Mouse (Mus musculus) MEL (cell line): ENCODE data around the gene Med19. TPM values are rescaled to one million over a fixed set of nuclear protein-coding genes. Genes with fewer than 3 reads are reported as not detected.

Source experiments
- DNase-seq: peaks from one replicate; pipeline ENCODE4 v3.0.0; 2011; ENCODE audit warnings: low read depth, low spot score
- H3K27ac ChIP-seq: 2 replicates; pipeline ENCODE4 v1.5.1; 2012; ENCODE audit warnings: low read depth, mild to moderate bottlenecking, control low read depth, low read length, moderate library complexity; ENCODE audit not compliant: control insufficient read depth
- H3K27me3 ChIP-seq, 2 experiments: fragments of 150-350 bp in 1 of 2; sonication (generic) in 1 of 2; 2 replicates each; pipeline ENCODE4 v1.6.1; 2012; ENCODE audit warnings: low read length in 2 of 2, mild to moderate bottlenecking in 2 of 2, improper control_type of control experiment in 1 of 2, moderate library complexity in 1 of 2; ENCODE audit not compliant: insufficient read depth in 2 of 2, control insufficient read depth in 1 of 2
- H3K36me3 ChIP-seq, 2 experiments: 2 replicates each; pipeline ENCODE4 v1.6.1; 2012 to 2014; ENCODE audit warnings: low read length in 2 of 2, improper control_type of control experiment in 1 of 2, inconsistent platforms in 1 of 2, mild to moderate bottlenecking in 1 of 2; ENCODE audit not compliant: insufficient read depth in 2 of 2, control insufficient read depth in 1 of 2
- H3K4me1 ChIP-seq, 2 experiments: fragments of 150-350 bp in 1 of 2; sonication (generic) in 1 of 2; 2 replicates each; pipeline ENCODE4 v1.6.1; 2012; ENCODE audit warnings: low read length in 2 of 2, improper control_type of control experiment in 1 of 2, mild to moderate bottlenecking in 1 of 2; ENCODE audit not compliant: insufficient read depth in 2 of 2, control insufficient read depth in 1 of 2
- H3K4me3 ChIP-seq, 2 experiments: fragments of 150-350 bp in 1 of 2; sonication (generic) in 1 of 2; 2 replicates each; pipeline ENCODE4 v1.5.1; 2012; ENCODE audit warnings: low read depth in 2 of 2, low read length in 2 of 2, mild to moderate bottlenecking in 2 of 2, moderate library complexity in 2 of 2, control low read depth in 1 of 2, improper control_type of control experiment in 1 of 2; ENCODE audit not compliant: control insufficient read depth in 1 of 2, insufficient read depth in 1 of 2
- H3K79me2 ChIP-seq: 2 replicates; pipeline ENCODE4 v1.6.1; 2012; ENCODE audit warnings: mild to moderate bottlenecking, low read length, moderate library complexity; ENCODE audit not compliant: control insufficient read depth, poor library complexity, insufficient read depth
- H3K9ac ChIP-seq: 2 replicates; pipeline ENCODE4 v1.6.1; 2012; ENCODE audit warnings: low read depth, mild to moderate bottlenecking, control low read depth, low read length, moderate library complexity; ENCODE audit not compliant: control insufficient read depth, poor library complexity, severe bottlenecking
- H3K9me3 ChIP-seq: fragments of 150-350 bp; sonication (generic); replicated peaks from 2 replicates; pipeline ENCODE4 v1.6.1; 2012; ENCODE audit warnings: mild to moderate bottlenecking, low read length, improper control_type of control experiment, moderate library complexity; ENCODE audit not compliant: insufficient read depth
- EP300 ChIP-seq, 2 experiments: IDR thresholded peaks; 2 replicates each; pipeline ENCODE4 v1.6.1; 2011; ENCODE audit warnings: improper control_type of control experiment in 2 of 2, low read length in 2 of 2, low read depth in 1 of 2, mild to moderate bottlenecking in 1 of 2
- ETS1 ChIP-seq: IDR thresholded peaks from 2 replicates; pipeline ENCODE4 v1.6.1; 2012; ENCODE audit warnings: low read depth, mild to moderate bottlenecking, inconsistent platforms, low read length, improper control_type of control experiment, moderate library complexity
- GATA1 ChIP-seq: IDR thresholded peaks from 2 replicates; pipeline ENCODE4 v1.6.1; 2011; ENCODE audit warnings: low read depth, low read length, improper control_type of control experiment
- HCFC1 ChIP-seq: IDR thresholded peaks from 2 replicates; pipeline ENCODE4 v1.6.1; 2012; ENCODE audit warnings: low read depth, mild to moderate bottlenecking, inconsistent platforms, low read length, improper control_type of control experiment, moderate library complexity
- KAT2A ChIP-seq: conservative IDR thresholded peaks from 2 replicates; pipeline ENCODE4 v1.6.1; 2012; ENCODE audit warnings: low read depth, low read length, improper control_type of control experiment, inconsistent platforms
- MAFK ChIP-seq: IDR thresholded peaks from 2 replicates; pipeline ENCODE4 v1.6.1; 2011; ENCODE audit warnings: low read depth, mild to moderate bottlenecking, low read length, improper control_type of control experiment, borderline replicate concordance
- MAX ChIP-seq: IDR thresholded peaks from 2 replicates; pipeline ENCODE4 v1.6.1; 2011; ENCODE audit warnings: low read length, improper control_type of control experiment
- MAZ ChIP-seq: IDR thresholded peaks from 2 replicates; pipeline ENCODE4 v1.6.1; 2012; ENCODE audit warnings: low read depth, mild to moderate bottlenecking, inconsistent platforms, low read length, improper control_type of control experiment
- POLR2AphosphoS2 ChIP-seq: IDR thresholded peaks from 2 replicates; pipeline ENCODE4 v1.6.1; 2011; ENCODE audit warnings: low read length, improper control_type of control experiment
- RCOR1 ChIP-seq: IDR thresholded peaks from 2 replicates; pipeline ENCODE4 v1.6.1; 2012; ENCODE audit warnings: low read depth, mild to moderate bottlenecking, inconsistent platforms, low read length, improper control_type of control experiment
- SIN3A ChIP-seq: IDR thresholded peaks from 2 replicates; pipeline ENCODE4 v1.6.1; 2012; ENCODE audit warnings: low read length, improper control_type of control experiment, inconsistent platforms
- SMC3 ChIP-seq: IDR thresholded peaks from 2 replicates; pipeline ENCODE4 v1.6.1; 2011; ENCODE audit warnings: low read depth, low read length, improper control_type of control experiment
- TAL1 ChIP-seq: IDR thresholded peaks from 2 replicates; pipeline ENCODE4 v1.6.1; 2012; ENCODE audit warnings: mild to moderate bottlenecking, inconsistent platforms, low read length, moderate library complexity, mixed read lengths
- TBP ChIP-seq: IDR thresholded peaks from 2 replicates; pipeline ENCODE4 v1.8.0; 2011; ENCODE audit warnings: low read depth, low read length, improper control_type of control experiment
- TCF12 ChIP-seq: IDR thresholded peaks from 2 replicates; pipeline ENCODE4 v1.6.1; 2014; ENCODE audit warnings: low read depth, mild to moderate bottlenecking, inconsistent platforms, low read length, improper control_type of control experiment, moderate library complexity
- UBTF ChIP-seq: IDR thresholded peaks from 2 replicates; pipeline ENCODE4 v1.6.1; 2012; ENCODE audit warnings: low read depth, mild to moderate bottlenecking, inconsistent platforms, low read length, improper control_type of control experiment, moderate library complexity, borderline replicate concordance; ENCODE audit not compliant: insufficient read depth
- USF1 ChIP-seq: IDR thresholded peaks from 2 replicates; pipeline ENCODE4 v1.6.1; 2014; ENCODE audit warnings: low read depth, mild to moderate bottlenecking, inconsistent platforms, low read length, improper control_type of control experiment, moderate library complexity
- USF2 ChIP-seq, 2 experiments: IDR thresholded peaks; 2 replicates each; pipeline ENCODE4 v1.6.1; 2011 to 2012; ENCODE audit warnings: improper control_type of control experiment in 2 of 2, low read length in 2 of 2, borderline replicate concordance in 1 of 2, inconsistent platforms in 1 of 2, low read depth in 1 of 2, mild to moderate bottlenecking in 1 of 2; ENCODE audit not compliant: insufficient read depth in 1 of 2
- ZC3H11A ChIP-seq: IDR thresholded peaks from 2 replicates; pipeline ENCODE4 v1.6.1; 2012; ENCODE audit warnings: low read depth, mild to moderate bottlenecking, inconsistent platforms, low read length, improper control_type of control experiment
- ZMIZ1 ChIP-seq: IDR thresholded peaks from 2 replicates; pipeline ENCODE4 v1.6.1; 2012; ENCODE audit warnings: low read depth, mild to moderate bottlenecking, inconsistent platforms, low read length, improper control_type of control experiment, moderate library complexity
- polyA plus RNA-seq, 2 experiments: library from polyadenylated mRNA; stranded (reverse) in 1 of 2; unstranded in 1 of 2; fragments of >175 nt in 1 of 2; fragments of >200 nt in 1 of 2; gene quantifications; 2 replicates each; pipeline versions ENCODE4 v1.2.1 to v1.2.4; 2012; ENCODE audit warnings: low replicate concordance in 2 of 2, low read depth in 1 of 2; ENCODE audit not compliant: insufficient read length in 2 of 2, insufficient read depth in 1 of 2, missing spikeins in 1 of 2
- total RNA-seq: library from RNA; depleted of rRNA; stranded (reverse); fragments of 300-350 nt; gene quantifications from 2 replicates; pipeline ENCODE4 v1.2.3, GENCODE M21; 2012

Med19 gene
- total and polyA plus RNA-seq, 3 experiments: 18.8 to 26.0 TPM; not detected in 1

DNA sequence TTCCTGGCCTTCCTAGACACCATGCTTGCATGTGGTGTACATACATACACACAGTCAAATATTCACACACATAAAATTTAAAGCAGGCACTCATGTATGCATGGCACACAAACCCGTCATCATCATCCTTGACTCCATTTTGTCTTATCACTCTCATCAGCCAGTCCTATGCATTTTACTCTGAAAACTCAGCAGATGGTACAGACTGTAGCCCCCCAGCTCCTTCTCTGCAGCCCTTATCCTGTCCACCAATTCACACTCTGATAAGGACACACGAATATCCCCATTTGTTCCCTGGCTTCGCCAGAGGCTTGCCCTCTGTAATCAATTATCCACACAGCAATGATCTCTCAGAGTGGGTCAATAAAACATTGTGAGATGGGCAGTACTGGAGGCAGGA, 43.0 kb downstream of the Med19 start:
- Histone ChIP-seq H3K9ac (no peak overlapping the region), H3K79me2 (peaks cover 19% of the 10 kb centered on the region), H3K4me1 (peaks cover 9 to 20% of the 10 kb centered on the region in 2 experiments), H3K36me3 (peaks cover 5 to 42% of the 10 kb centered on the region in 2 experiments; a peak in 3 of 4 replicates), H3K9me3 (no peaks in the 10 kb centered on the region), H3K27me3 (no peaks in the 10 kb centered on the region), H3K27ac (peak overlapping the region; percentile 26; the same call in 1 of the 2 replicates), H3K4me3 (no peak overlapping the region)
- TF ChIP-seq EP300 (IDR thresholded peaks at IDR 0.05; ENCODE audit: low read depth in 1 of 2, low read length in 2 of 2) (peak in 1 of 2 experiments; percentile 31; a peak in 1 of 4 replicates), UBTF (no peak), ZC3H11A (no peak), SIN3A (peak; percentile 10; the same call in 1 of the 2 replicates), MAZ (no peak), ZMIZ1 (no peak), TCF12 (0 out of 2 replicates have a peak, but pooled peaks have one; percentile 18), USF1 (no peak), GATA1 (peak; percentile 65), SMC3 (no peak), TBP (no peak), KAT2A (no peak), HCFC1 (no peak), RCOR1 (no peak), POLR2AphosphoS2 (no peak)
- peak; percentile 45 for DNase-seq

DNA sequence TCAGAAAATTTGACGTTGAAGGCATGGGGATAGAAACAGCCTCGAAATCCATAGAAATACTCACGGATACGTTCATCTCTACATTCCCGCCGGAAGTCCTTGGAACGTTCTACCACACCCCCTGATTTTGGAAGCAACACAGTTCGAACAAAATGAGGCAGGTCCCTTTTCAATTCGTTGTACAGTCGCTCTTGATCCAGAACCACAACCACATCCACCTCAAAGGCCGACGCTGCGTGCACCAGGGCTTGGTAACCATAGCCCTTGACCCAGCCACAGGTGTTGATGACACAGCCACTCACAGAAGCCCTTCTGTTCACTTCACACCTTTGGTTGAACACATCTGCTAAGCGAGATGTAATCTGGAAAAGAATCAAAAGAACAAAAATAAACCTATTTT, 45.7 kb downstream of the Med19 start:
- peaks cover 5 to 39% of the 10 kb centered on the region in 2 experiments; a peak in 3 of 4 replicates for H3K36me3 ChIP-seq
- no peaks in the 10 kb centered on the region for H3K27me3 ChIP-seq
- no peak overlapping the region for H3K9ac ChIP-seq
- H3K79me2 ChIP-seq: peaks cover 27% of the 10 kb centered on the region
- DNase-seq: no peak
- H3K4me1 ChIP-seq: peaks cover 12 to 17% of the 10 kb centered on the region in 2 experiments
- H3K4me3 ChIP-seq: no peak overlapping the region
- no peaks in the 10 kb centered on the region for H3K9me3 ChIP-seq
- no peak overlapping the region for H3K27ac ChIP-seq
- TF ChIP-seq TCF12 (no peak), EP300 (IDR thresholded peaks at IDR 0.05; ENCODE audit: low read depth in 1 of 2, low read length in 2 of 2) (no peak), USF2 (IDR thresholded peaks at IDR 0.05; ENCODE audit: borderline replicate concordance in 1 of 2, insufficient read depth in 1 of 2, low read depth in 1 of 2, low read length in 2 of 2) (no peak), ZMIZ1 (no peak), ETS1 (no peak), MAX (no peak), TAL1 (no peak), MAFK (no peak), USF1 (no peak)
